ENCODE assay signal across 16 mouse cellular contexts in the genomic region with DNA sequence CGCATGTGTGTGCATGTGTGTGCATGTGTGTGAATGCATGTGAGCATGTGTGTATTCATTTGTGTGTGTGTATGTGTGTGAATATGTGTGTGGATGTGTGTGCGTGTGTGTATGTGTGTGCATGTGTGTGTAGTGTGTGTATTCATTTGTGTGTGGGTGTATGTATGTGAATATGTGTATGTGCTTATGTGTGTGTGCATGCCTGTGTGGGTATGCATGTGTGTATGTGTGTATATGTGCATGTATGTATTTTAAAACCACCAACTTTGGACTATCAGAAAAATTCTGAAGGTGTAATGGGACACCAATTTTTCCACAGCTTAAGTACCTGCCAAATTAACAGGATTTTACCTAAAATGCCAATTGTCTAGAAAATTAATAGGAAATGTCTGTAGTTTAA.
DNase-seq lines count a peak whose midpoint lies in the region; ATAC-seq and TF ChIP-seq lines count a peak whose summit lies in the region.
"Had no signal": no experiment of that assay in that cellular context is flagged by ENCODE, and none has a peak within 500 bp of the region (broad histone marks: within the 10 kb centered on the region; RNA-seq: fewer than 3 reads in every experiment).

No protein-coding gene starts in this region.

- TF ChIP-seq CTCF in CH12.LX (conservative IDR thresholded peaks at IDR 0.05 in 1 of 2, IDR thresholded peaks at IDR 0.05 in 1 of 2; ENCODE audit: low read depth in 2 of 2, low read length in 2 of 2), result no peak
- TF ChIP-seq CTCF in lung, postnatal 0 days (IDR thresholded peaks at IDR 0.05), result no peak

- WGBS in embryonic facial prominence, embryonic 12.5 days, result 94% methylated on average over 2 of the region's 2 CpGs
- 90% methylated on average over 2 of the region's 2 CpGs for WGBS in embryonic facial prominence, embryonic 10.5 days
- WGBS in hindbrain, embryonic 11.5 days, result 92% methylated on average over 2 of the region's 2 CpGs
- WGBS in hindbrain, embryonic 10.5 days, result 89% methylated on average over 2 of the region's 2 CpGs
- WGBS in midbrain, embryonic 13.5 days, result 96% methylated on average over 2 of the region's 2 CpGs
- WGBS in midbrain, embryonic 14.5 days, result 93% methylated on average over 2 of the region's 2 CpGs
- WGBS in lung, postnatal 0 days, result 89% methylated on average over 2 of the region's 2 CpGs

- TF ChIP-seq RAD21 in CH12.LX (IDR thresholded peaks at IDR 0.05; ENCODE audit: low read depth, low read length), result no peak

- no peak for DNase-seq in embryonic facial prominence, embryonic 10.5 days (ENCODE audit: low spot score)
- DNase-seq in hindbrain, embryonic 11.5 days (ENCODE audit: low spot score), result no peak
- no peak for DNase-seq in hindbrain, embryonic 10.5 days (ENCODE audit: low spot score)
- no peak for DNase-seq in midbrain, embryonic 14.5 days
- no peak for DNase-seq in CH12.LX (ENCODE audit: extremely low read depth)
- DNase-seq in lung, postnatal 0 days (ENCODE audit: low spot score), result no peak
- DNase-seq: adrenal gland, postnatal 10 days; B cell, adult 2 months; cerebellum, adult 11 months; gastrocnemius, postnatal 10 days had no signal

- H3K4me3 ChIP-seq in embryonic facial prominence, embryonic 12.5 days, result no peak overlapping the region
- no peak overlapping the region for H3K4me3 ChIP-seq in embryonic facial prominence, embryonic 10.5 days
- no peak overlapping the region for H3K4me3 ChIP-seq in hindbrain, embryonic 11.5 days (ENCODE audit: low read depth, low read length)
- H3K4me3 ChIP-seq in hindbrain, embryonic 10.5 days, result no peak overlapping the region
- no peak overlapping the region for H3K4me3 ChIP-seq in midbrain, embryonic 13.5 days (replicated peaks)
- no peak overlapping the region for H3K4me3 ChIP-seq in midbrain, embryonic 14.5 days (replicated peaks; ENCODE audit: low read depth, low read length)
- no peak overlapping the region for H3K4me3 ChIP-seq in CH12.LX (replicated peaks in 1 of 3; ENCODE audit: low read depth in 2 of 3, low read length in 2 of 3, poor library complexity in 1 of 3)
- no peak overlapping the region for H3K4me3 ChIP-seq in lung, postnatal 0 days (ENCODE audit: low read depth, low read length)
- H3K4me3 ChIP-seq: embryonic facial prominence, embryonic 13.5 days; heart, embryonic 10.5 days had no signal

- in situ Hi-C loops in CH12.LX (cut with MboI; ENCODE audit: low pct_ligation_motif_present, low pct_unique_long_range_greater_than_20kb, low sequenced_read_pairs), result loop anchor here (25.0 kb wide), 1 partner anchor 514 kb away; no protein-coding TSS in a partner anchor

- H3K27me3 ChIP-seq in embryonic facial prominence, embryonic 12.5 days, result no peaks in the 10 kb centered on the region
- H3K27me3 ChIP-seq in embryonic facial prominence, embryonic 10.5 days (replicated peaks; ENCODE audit: low read depth, poor library complexity, severe bottlenecking), result no peaks in the 10 kb centered on the region
- no peaks in the 10 kb centered on the region for H3K27me3 ChIP-seq in hindbrain, embryonic 11.5 days (ENCODE audit: control insufficient read depth, insufficient read depth, low read length)
- no peaks in the 10 kb centered on the region for H3K27me3 ChIP-seq in hindbrain, embryonic 10.5 days (ENCODE audit: insufficient read depth, poor library complexity, severe bottlenecking)
- no peaks in the 10 kb centered on the region for H3K27me3 ChIP-seq in midbrain, embryonic 13.5 days
- no peaks in the 10 kb centered on the region for H3K27me3 ChIP-seq in midbrain, embryonic 14.5 days (ENCODE audit: control insufficient read depth, insufficient read depth, low read length)
- H3K27me3 ChIP-seq in CH12.LX (replicated peaks), result no peaks in the 10 kb centered on the region
- no peaks in the 10 kb centered on the region for H3K27me3 ChIP-seq in lung, postnatal 0 days (replicated peaks; ENCODE audit: insufficient read depth, low read length)
- H3K27me3 ChIP-seq: embryonic facial prominence, embryonic 13.5 days had no signal

- H3K9me3 ChIP-seq in embryonic facial prominence, embryonic 12.5 days, result no peaks in the 10 kb centered on the region
- H3K9me3 ChIP-seq in embryonic facial prominence, embryonic 10.5 days, result no peaks in the 10 kb centered on the region
- H3K9me3 ChIP-seq in hindbrain, embryonic 11.5 days (ENCODE audit: control insufficient read depth, low read length), result no peaks in the 10 kb centered on the region
- H3K9me3 ChIP-seq in hindbrain, embryonic 10.5 days, result no peaks in the 10 kb centered on the region
- no peaks in the 10 kb centered on the region for H3K9me3 ChIP-seq in midbrain, embryonic 13.5 days
- no peaks in the 10 kb centered on the region for H3K9me3 ChIP-seq in midbrain, embryonic 14.5 days (ENCODE audit: control insufficient read depth, low read length)
- peaks cover 16% of the 10 kb centered on the region for H3K9me3 ChIP-seq in CH12.LX (replicated peaks; ENCODE audit: low read length)
- no peaks in the 10 kb centered on the region for H3K9me3 ChIP-seq in lung, postnatal 0 days (ENCODE audit: low read length)
- H3K9me3 ChIP-seq: embryonic facial prominence, embryonic 13.5 days; heart, embryonic 10.5 days had no signal

- ATAC-seq in embryonic facial prominence, embryonic 12.5 days (ENCODE audit: insufficient number of reproducible peaks, insufficient read depth, low FRiP score, low TSS enrichment), result 0 out of 2 replicates have a peak, but pooled peaks have one; percentile 47
- peak; percentile 61; the same call in 1 of the 2 replicates for ATAC-seq in hindbrain, embryonic 11.5 days (ENCODE audit: low FRiP score)
- ATAC-seq in midbrain, embryonic 13.5 days, result 0 out of 2 replicates have a peak, but pooled peaks have one; percentile 53
- ATAC-seq in midbrain, embryonic 14.5 days (ENCODE audit: low FRiP score, low TSS enrichment), result no peak
- no peak for ATAC-seq in lung, postnatal 0 days
- ATAC-seq: CD4-positive, CD25-positive, alpha-beta regulatory T cell, adult 4 months; intestine, embryonic 16.5 days had no signal

- no peak for TF ChIP-seq EP300 in CH12.LX (IDR thresholded peaks at IDR 0.05; ENCODE audit: low read length)
- no peak for TF ChIP-seq EP300 in lung, postnatal 0 days (IDR thresholded peaks at IDR 0.05)

- TF ChIP-seq POLR2A in CH12.LX (IDR thresholded peaks at IDR 0.05; ENCODE audit: low read depth, low read length), result no peak

- H3K4me1 ChIP-seq in embryonic facial prominence, embryonic 12.5 days, result no peaks in the 10 kb centered on the region
- no peaks in the 10 kb centered on the region for H3K4me1 ChIP-seq in embryonic facial prominence, embryonic 10.5 days
- H3K4me1 ChIP-seq in hindbrain, embryonic 11.5 days (replicated peaks; ENCODE audit: control insufficient read depth, insufficient read depth, low read length), result no peaks in the 10 kb centered on the region
- H3K4me1 ChIP-seq in hindbrain, embryonic 10.5 days (replicated peaks), result no peaks in the 10 kb centered on the region
- no peaks in the 10 kb centered on the region for H3K4me1 ChIP-seq in midbrain, embryonic 13.5 days (replicated peaks)
- no peaks in the 10 kb centered on the region for H3K4me1 ChIP-seq in midbrain, embryonic 14.5 days (ENCODE audit: control insufficient read depth, insufficient read depth, low read length)
- no peaks in the 10 kb centered on the region for H3K4me1 ChIP-seq in CH12.LX (ENCODE audit: control insufficient read depth in 1 of 2, insufficient read depth in 2 of 2)
- no peaks in the 10 kb centered on the region for H3K4me1 ChIP-seq in lung, postnatal 0 days (ENCODE audit: insufficient read depth, low read depth, low read length)
- H3K4me1 ChIP-seq: embryonic facial prominence, embryonic 13.5 days; heart, embryonic 10.5 days had no signal

- no peaks in the 10 kb centered on the region for H3K79me2 ChIP-seq in CH12.LX (replicated peaks; ENCODE audit: control insufficient read depth, extremely low read depth, insufficient read depth, poor library complexity, severe bottlenecking)

- no peak overlapping the region for H3K4me2 ChIP-seq in embryonic facial prominence, embryonic 12.5 days (replicated peaks)
- no peak overlapping the region for H3K4me2 ChIP-seq in hindbrain, embryonic 11.5 days (replicated peaks; ENCODE audit: low read depth, low read length)
- H3K4me2 ChIP-seq in midbrain, embryonic 13.5 days (replicated peaks), result no peak overlapping the region
- no peak overlapping the region for H3K4me2 ChIP-seq in midbrain, embryonic 14.5 days (ENCODE audit: low read length)
- H3K4me2 ChIP-seq in CH12.LX (ENCODE audit: insufficient read depth, low read depth, poor library complexity, severe bottlenecking), result no peak overlapping the region
- H3K4me2 ChIP-seq in lung, postnatal 0 days (replicated peaks; ENCODE audit: low read depth, low read length), result no peak overlapping the region
- H3K4me2 ChIP-seq: embryonic facial prominence, embryonic 13.5 days had no signal

- H3K36me3 ChIP-seq in embryonic facial prominence, embryonic 12.5 days, result no peaks in the 10 kb centered on the region
- H3K36me3 ChIP-seq in embryonic facial prominence, embryonic 10.5 days (replicated peaks), result no peaks in the 10 kb centered on the region
- no peaks in the 10 kb centered on the region for H3K36me3 ChIP-seq in hindbrain, embryonic 11.5 days (ENCODE audit: control insufficient read depth, insufficient read depth, low read length)
- H3K36me3 ChIP-seq in hindbrain, embryonic 10.5 days, result no peaks in the 10 kb centered on the region
- no peaks in the 10 kb centered on the region for H3K36me3 ChIP-seq in midbrain, embryonic 13.5 days
- H3K36me3 ChIP-seq in midbrain, embryonic 14.5 days (ENCODE audit: control insufficient read depth, insufficient read depth, low read length), result no peaks in the 10 kb centered on the region
- H3K36me3 ChIP-seq in CH12.LX (replicated peaks in 1 of 2; ENCODE audit: control insufficient read depth in 1 of 2, insufficient read depth in 1 of 2, low read length in 1 of 2), result no peaks in the 10 kb centered on the region
- no peaks in the 10 kb centered on the region for H3K36me3 ChIP-seq in lung, postnatal 0 days (ENCODE audit: insufficient read depth, low read length)
- H3K36me3 ChIP-seq: embryonic facial prominence, embryonic 13.5 days; heart, embryonic 10.5 days had no signal

- dilution Hi-C loops in CH12.LX (cut with MboI; ENCODE audit: extremely low pct_ligation_motif_present, extremely low pct_unique_long_range_greater_than_20kb, low sequenced_read_pairs), result no loop called here

- H3K9ac ChIP-seq in embryonic facial prominence, embryonic 12.5 days, result no peak overlapping the region
- H3K9ac ChIP-seq in hindbrain, embryonic 11.5 days (ENCODE audit: low read depth, low read length), result no peak overlapping the region
- H3K9ac ChIP-seq in midbrain, embryonic 13.5 days (replicated peaks), result no peak overlapping the region
- H3K9ac ChIP-seq in midbrain, embryonic 14.5 days (replicated peaks; ENCODE audit: low read length), result no peak overlapping the region
- H3K9ac ChIP-seq in CH12.LX (ENCODE audit: insufficient read depth, low read depth), result no peak overlapping the region
- no peak overlapping the region for H3K9ac ChIP-seq in lung, postnatal 0 days (replicated peaks; ENCODE audit: low read depth)
- H3K9ac ChIP-seq: embryonic facial prominence, embryonic 13.5 days had no signal

- H3K27ac ChIP-seq in embryonic facial prominence, embryonic 12.5 days, result no peak overlapping the region
- H3K27ac ChIP-seq in embryonic facial prominence, embryonic 10.5 days (replicated peaks), result no peak overlapping the region
- H3K27ac ChIP-seq in hindbrain, embryonic 11.5 days (ENCODE audit: low read depth, low read length), result no peak overlapping the region
- no peak overlapping the region for H3K27ac ChIP-seq in hindbrain, embryonic 10.5 days
- no peak overlapping the region for H3K27ac ChIP-seq in midbrain, embryonic 13.5 days
- H3K27ac ChIP-seq in midbrain, embryonic 14.5 days (replicated peaks; ENCODE audit: low read depth, low read length), result no peak overlapping the region
- peak overlapping the region; percentile 29; the same call in 1 of the 2 replicates for H3K27ac ChIP-seq in CH12.LX (ENCODE audit: insufficient read depth, low read depth)
- no peak overlapping the region for H3K27ac ChIP-seq in lung, postnatal 0 days (ENCODE audit: low read length)
- H3K27ac ChIP-seq: embryonic facial prominence, embryonic 13.5 days; heart, embryonic 10.5 days had no signal

Comparison
In these comparisons a context has a peak if more than half of its experiments do, and no peak if none do; other contexts are left out.
1. ATAC-seq: peak in embryonic facial prominence, embryonic 12.5 days (single experiment), hindbrain, embryonic 11.5 days (single experiment) and midbrain, embryonic 13.5 days (single experiment); none in midbrain, embryonic 14.5 days (single experiment) and lung, postnatal 0 days (single experiment).